In genomic region chr7:99304029-99304428, GRCm38 (mm10) we compare ENCODE assay signal across 10 mouse cellular contexts. TPM values are rescaled to one million over a fixed set of nuclear protein-coding genes. Genes with fewer than 3 reads are reported as not detected.
DNase-seq lines count a peak whose midpoint lies in the region; ATAC-seq and TF ChIP-seq lines count a peak whose summit lies in the region.
"Had no signal": no experiment of that assay in that cellular context is flagged by ENCODE, and none has a peak within 500 bp of the region (broad histone marks: within the 10 kb centered on the region; RNA-seq: fewer than 3 reads in every experiment).

No protein-coding gene starts in this region.

- intact Hi-C loops in gastrocnemius, adult 2 months (cut with DNase I) = no loop called here

- no peaks in the 10 kb centered on the region for H3K36me3 ChIP-seq in embryonic facial prominence, embryonic 11.5 days (replicated peaks; ENCODE audit: control insufficient read depth, insufficient read depth, low read depth, low read length)
- no peaks in the 10 kb centered on the region for H3K36me3 ChIP-seq in hindbrain, embryonic 13.5 days
- H3K36me3 ChIP-seq in neural tube, embryonic 14.5 days (ENCODE audit: control insufficient read depth, insufficient read depth, low read length) = no peaks in the 10 kb centered on the region

- no peaks in the 10 kb centered on the region for H3K9me3 ChIP-seq in embryonic facial prominence, embryonic 11.5 days (replicated peaks; ENCODE audit: control insufficient read depth, low read length)
- no peaks in the 10 kb centered on the region for H3K9me3 ChIP-seq in hindbrain, embryonic 13.5 days
- no peaks in the 10 kb centered on the region for H3K9me3 ChIP-seq in neural tube, embryonic 14.5 days (ENCODE audit: control insufficient read depth, low read length)

- H3K4me3 ChIP-seq in gastrocnemius, adult 2 months = no peak overlapping the region
- no peak overlapping the region for H3K4me3 ChIP-seq in embryonic facial prominence, embryonic 11.5 days (ENCODE audit: low read depth, low read length)
- no peak overlapping the region for H3K4me3 ChIP-seq in hindbrain, embryonic 13.5 days
- H3K4me3 ChIP-seq in neural tube, embryonic 14.5 days (ENCODE audit: low read depth, low read length) = no peak overlapping the region

- no peaks in the 10 kb centered on the region for H3K27me3 ChIP-seq in embryonic facial prominence, embryonic 11.5 days (ENCODE audit: control insufficient read depth, insufficient read depth, low read length)
- no peaks in the 10 kb centered on the region for H3K27me3 ChIP-seq in hindbrain, embryonic 13.5 days
- no peaks in the 10 kb centered on the region for H3K27me3 ChIP-seq in neural tube, embryonic 14.5 days (ENCODE audit: control insufficient read depth, insufficient read depth, low read length)

- no peaks in the 10 kb centered on the region for H3K4me1 ChIP-seq in embryonic facial prominence, embryonic 11.5 days (ENCODE audit: control insufficient read depth, insufficient read depth, low read length)
- H3K4me1 ChIP-seq in hindbrain, embryonic 13.5 days (replicated peaks) = peaks cover 74% of the 10 kb centered on the region
- peaks cover 22% of the 10 kb centered on the region for H3K4me1 ChIP-seq in neural tube, embryonic 14.5 days (ENCODE audit: control insufficient read depth, insufficient read depth, low read length)

- H3K27ac ChIP-seq in gastrocnemius, adult 2 months = peak overlapping the region; percentile 16; the same call in 1 of the 2 replicates
- no peak overlapping the region for H3K27ac ChIP-seq in embryonic facial prominence, embryonic 11.5 days (replicated peaks; ENCODE audit: low read depth, low read length)
- H3K27ac ChIP-seq in hindbrain, embryonic 13.5 days = peak overlapping the region; percentile 87
- H3K27ac ChIP-seq in neural tube, embryonic 14.5 days (ENCODE audit: low read depth, low read length) = peak overlapping the region; percentile 78

- 35% methylated on average over 6 of the region's 6 CpGs for WGBS in embryonic facial prominence, embryonic 11.5 days
- 24% methylated on average over 6 of the region's 6 CpGs for WGBS in hindbrain, embryonic 13.5 days
- WGBS in neural tube, embryonic 14.5 days = 17% methylated on average over 6 of the region's 6 CpGs

- no peak overlapping the region for H3K9ac ChIP-seq in embryonic facial prominence, embryonic 11.5 days (replicated peaks; ENCODE audit: low read length)
- H3K9ac ChIP-seq in hindbrain, embryonic 13.5 days = peak overlapping the region; percentile 29; the same call in 1 of the 2 replicates
- H3K9ac ChIP-seq in neural tube, embryonic 14.5 days (replicated peaks; ENCODE audit: low read depth, low read length) = no peak overlapping the region

- ATAC-seq in embryonic facial prominence, embryonic 11.5 days (replicated peaks; ENCODE audit: insufficient number of reproducible peaks, low FRiP score, low TSS enrichment, low read depth) = 0 out of 2 replicates have a peak, but pooled peaks have one; percentile 29
- ATAC-seq in hindbrain, embryonic 13.5 days (ENCODE audit: low FRiP score) = peak; percentile 47; the same call in 1 of the 2 replicates
- ATAC-seq in neural tube, embryonic 14.5 days (ENCODE audit: low read depth) = 0 out of 2 replicates have a peak, but pooled peaks have one; percentile 23

- no peak for DNase-seq in gastrocnemius, adult 2 months
- DNase-seq in gastrocnemius, postnatal 10 days = no peak
- no peak for DNase-seq in embryonic facial prominence, embryonic 11.5 days (ENCODE audit: low spot score)
- no peak for DNase-seq in kidney, postnatal 10 days
- DNase-seq in gastrocnemius, postnatal 4 days (ENCODE audit: low spot score in 2 of 2) = no peak
- no peak for DNase-seq in adrenal gland, adult 18-20 months (ENCODE audit: low spot score in 2 of 2)
- DNase-seq: embryo, embryonic 11 days; kidney, adult 18-20 months had no signal

- H3K4me2 ChIP-seq in embryonic facial prominence, embryonic 11.5 days (ENCODE audit: low read depth, low read length) = no peak overlapping the region
- H3K4me2 ChIP-seq in hindbrain, embryonic 13.5 days = no peak overlapping the region
- H3K4me2 ChIP-seq in neural tube, embryonic 14.5 days (ENCODE audit: low read depth, low read length) = no peak overlapping the region

- TF ChIP-seq CTCF in gastrocnemius, adult 2 months (IDR thresholded peaks at IDR 0.05) = no peak

RNA-seq across cellular contexts. Expression of gene Map6, which starts 36.8 kb away (rescaled TPM):
- 1 to 10 TPM; 2.6 to 5.2 TPM for total RNA-seq in gastrocnemius, adult 2 months (2021)
- total RNA-seq in gastrocnemius, postnatal 10 days (2021) = 1 to 10 TPM; 5.6 to 7.0 TPM
- 8.9 and 11.5 TPM in 2 replicates for polyA plus RNA-seq in embryonic facial prominence, embryonic 11.5 days (2014; fragmentation: Nextera tagmentation; extraction: Ambion mirVana)
- polyA plus RNA-seq in hindbrain, embryonic 13.5 days (2015; fragmentation: Nextera tagmentation; extraction: Ambion mirVana) = 104 and 106 TPM in 2 replicates
- polyA plus RNA-seq in neural tube, embryonic 14.5 days (2014; fragmentation: Nextera tagmentation; extraction: Ambion mirVana) = 118 and 140 TPM in 2 replicates
- 10 to 100 TPM in 1 of 2 experiments, 1 to 10 TPM in 1; 8.3 to 11.5 TPM for total RNA-seq in gastrocnemius, postnatal 4 days (2021)
- 10 to 100 TPM in 1 of 2 experiments, 1 to 10 TPM in 1; 6.6 to 10.9 TPM for total RNA-seq in adrenal gland, adult 18-20 months (2021)

RNA-seq across cellular contexts. Expression of gene Serpinh1, which starts 49.0 kb away (rescaled TPM):
- 100 to 1,000 TPM in 1 of 2 experiments, 10 to 100 TPM in 1; 47.0 to 124 TPM for total RNA-seq in gastrocnemius, adult 2 months (2021)
- total RNA-seq in gastrocnemius, postnatal 10 days (2021) = 100 to 1,000 TPM; 292 to 416 TPM
- 373 and 399 TPM in 2 replicates for polyA plus RNA-seq in embryonic facial prominence, embryonic 11.5 days (2014; fragmentation: Nextera tagmentation; extraction: Ambion mirVana)
- 394 and 407 TPM in 2 replicates for polyA plus RNA-seq in hindbrain, embryonic 13.5 days (2015; fragmentation: Nextera tagmentation; extraction: Ambion mirVana)
- polyA plus RNA-seq in neural tube, embryonic 14.5 days (2014; fragmentation: Nextera tagmentation; extraction: Ambion mirVana) = 38.7 and 139 TPM in 2 replicates
- total RNA-seq in gastrocnemius, postnatal 4 days (2021) = 100 to 1,000 TPM; 409 to 535 TPM
- total RNA-seq in adrenal gland, adult 18-20 months (2021) = 100 to 1,000 TPM; 244 to 442 TPM
